Mouse (Mus musculus) CH12.LX (cell line): ENCODE data around the gene Defb6. TPM values are rescaled to one million over a fixed set of nuclear protein-coding genes. Genes with fewer than 3 reads are reported as not detected.
A peak's percentile ranks its signal among the peaks of the same experiment; 100 is the strongest.

Experiments used
- DNase-seq: peaks from one replicate; pipeline ENCODE4 v3.0.0-alpha.2; 2013; ENCODE audit errors: extremely low read depth
- H3K27ac ChIP-seq: 2 replicates; pipeline ENCODE4 v1.5.1; 2012; ENCODE audit warnings: low read depth, mild to moderate bottlenecking, control low read depth, moderate library complexity; ENCODE audit not compliant: insufficient read depth
- H3K27me3 ChIP-seq: replicated peaks from 2 replicates; pipeline ENCODE3; 2012; ENCODE audit warnings: inconsistent platforms
- H3K36me3 ChIP-seq, 2 experiments: replicated peaks in 1 of 2; 2 replicates each; pipeline versions ENCODE3 to v1.6.1; 2012; ENCODE audit warnings: inconsistent platforms in 1 of 2, low read length in 1 of 2, mild to moderate bottlenecking in 1 of 2, mixed read lengths in 1 of 2, moderate library complexity in 1 of 2; ENCODE audit not compliant: control insufficient read depth in 1 of 2, insufficient read depth in 1 of 2
- H3K4me1 ChIP-seq, 2 experiments: 2 replicates each; pipeline ENCODE4 v1.6.1; 2012; ENCODE audit warnings: inconsistent platforms in 1 of 2, moderate library complexity in 1 of 2; ENCODE audit not compliant: insufficient read depth in 2 of 2, control insufficient read depth in 1 of 2
- H3K4me2 ChIP-seq: 2 replicates; pipeline ENCODE4 v1.6.1; 2012; ENCODE audit warnings: low read depth, mild to moderate bottlenecking, control low read depth; ENCODE audit not compliant: poor library complexity, insufficient read depth, severe bottlenecking
- H3K4me3 ChIP-seq, 3 experiments: fragments of 150-350 bp in 1 of 3; sonication (generic) in 1 of 3; replicated peaks in 1 of 3; 2 replicates each; pipeline versions ENCODE3 to v1.5.1; 2011 to 2012; ENCODE audit warnings: low read depth in 2 of 3, low read length in 2 of 3, mild to moderate bottlenecking in 2 of 3, moderate library complexity in 2 of 3, control low read depth in 1 of 3, improper control_type of control experiment in 1 of 3, inconsistent platforms in 1 of 3, mixed read lengths in 1 of 3; ENCODE audit not compliant: poor library complexity in 1 of 3
- H3K79me2 ChIP-seq: replicated peaks from 2 replicates; pipeline ENCODE4 v1.6.1; 2012; ENCODE audit warnings: mild to moderate bottlenecking, moderate library complexity; ENCODE audit not compliant: control insufficient read depth, poor library complexity, insufficient read depth, severe bottlenecking; ENCODE audit errors: extremely low read depth
- H3K9ac ChIP-seq: 2 replicates; pipeline ENCODE4 v1.6.1; 2012; ENCODE audit warnings: low read depth, mild to moderate bottlenecking, control low read depth, moderate library complexity; ENCODE audit not compliant: insufficient read depth
- H3K9me3 ChIP-seq: replicated peaks from 2 replicates; pipeline ENCODE3; 2012; ENCODE audit warnings: low read length, inconsistent platforms, mixed read lengths
- CHD1 ChIP-seq: IDR thresholded peaks from 2 replicates; pipeline ENCODE4 v1.6.1; 2012; ENCODE audit warnings: low read depth, low read length, improper control_type of control experiment, inconsistent platforms
- CHD2 ChIP-seq: IDR thresholded peaks from 2 replicates; pipeline ENCODE4 v1.6.1; 2011; ENCODE audit warnings: low read length, improper control_type of control experiment
- CTCF ChIP-seq, 2 experiments: IDR thresholded peaks in 1 of 2; conservative IDR thresholded peaks in 1 of 2; 2 replicates each; pipeline ENCODE4 v1.5.1; 2011 to 2012; ENCODE audit warnings: low read depth in 2 of 2, low read length in 2 of 2, improper control_type of control experiment in 1 of 2, inconsistent platforms in 1 of 2, mild to moderate bottlenecking in 1 of 2, moderate library complexity in 1 of 2
- GABPA ChIP-seq: IDR thresholded peaks from 2 replicates; pipeline ENCODE4 v1.6.1; 2012; ENCODE audit warnings: low read depth, low read length, improper control_type of control experiment, inconsistent platforms; ENCODE audit not compliant: insufficient replicate concordance
- HCFC1 ChIP-seq: IDR thresholded peaks from 2 replicates; pipeline ENCODE4 v1.6.1; 2012; ENCODE audit warnings: low read depth, mild to moderate bottlenecking, inconsistent platforms, low read length, improper control_type of control experiment
- JUND ChIP-seq: conservative IDR thresholded peaks from 2 replicates; pipeline ENCODE4 v1.6.1; 2011; ENCODE audit warnings: low read depth, low read length, improper control_type of control experiment
- KAT2A ChIP-seq: IDR thresholded peaks from 2 replicates; pipeline ENCODE4 v1.6.1; 2012; ENCODE audit warnings: low read length, improper control_type of control experiment, inconsistent platforms; ENCODE audit not compliant: insufficient replicate concordance
- MAX ChIP-seq: IDR thresholded peaks from 2 replicates; pipeline ENCODE4 v1.6.1; 2011; ENCODE audit warnings: low read length, improper control_type of control experiment
- MXI1 ChIP-seq: IDR thresholded peaks from 2 replicates; pipeline ENCODE4 v1.6.1; 2011; ENCODE audit warnings: mild to moderate bottlenecking, low read depth, low read length, improper control_type of control experiment
- MYC ChIP-seq: IDR thresholded peaks from 2 replicates; pipeline ENCODE4 v1.6.1; 2011; ENCODE audit warnings: low read depth, mild to moderate bottlenecking, improper control_type of control experiment, low read length
- NELFE ChIP-seq: IDR thresholded peaks from 2 replicates; pipeline ENCODE4 v1.6.1; 2011; ENCODE audit warnings: low read depth, low read length, improper control_type of control experiment
- NRF1 ChIP-seq: IDR thresholded peaks from 2 replicates; pipeline ENCODE4 v1.6.1; 2014; ENCODE audit warnings: low read depth, mild to moderate bottlenecking, inconsistent platforms, low read length, improper control_type of control experiment, moderate library complexity
- POLR2A ChIP-seq: IDR thresholded peaks from 2 replicates; pipeline ENCODE4 v1.6.1; 2011; ENCODE audit warnings: low read depth, mild to moderate bottlenecking, improper control_type of control experiment, low read length
- RAD21 ChIP-seq: IDR thresholded peaks from 2 replicates; pipeline ENCODE4 v1.6.1; 2011; ENCODE audit warnings: low read depth, mild to moderate bottlenecking, low read length, improper control_type of control experiment, moderate library complexity
- RCOR1 ChIP-seq: conservative IDR thresholded peaks from 2 replicates; pipeline ENCODE4 v1.6.1; 2012; ENCODE audit warnings: low read depth, mild to moderate bottlenecking, inconsistent platforms, low read length, improper control_type of control experiment
- SMC3 ChIP-seq: IDR thresholded peaks from 2 replicates; pipeline ENCODE4 v1.6.1; 2011; ENCODE audit warnings: low read depth, low read length, improper control_type of control experiment
- ZC3H11A ChIP-seq: IDR thresholded peaks from 2 replicates; pipeline ENCODE4 v1.6.1; 2012; ENCODE audit warnings: low read depth, mild to moderate bottlenecking, inconsistent platforms, low read length, improper control_type of control experiment
- ZMIZ1 ChIP-seq: IDR thresholded peaks from 2 replicates; pipeline ENCODE4 v1.6.1; 2012; ENCODE audit warnings: low read depth, mild to moderate bottlenecking, inconsistent platforms, low read length, improper control_type of control experiment
- dilution Hi-C: fragments of 300-500 bp; cut with MboI; formaldehyde crosslinking; loops from 2 replicates; pipeline ENCODE4 v1.14.3; 2020; ENCODE audit warnings: low sequenced_read_pairs; ENCODE audit not compliant: extremely low pct_unique_long_range_greater_than_20kb, extremely low pct_ligation_motif_present
- in situ Hi-C: fragments of 300-500 bp; cut with MboI; formaldehyde crosslinking; loops from 3 replicates; pipeline ENCODE4 v1.14.3; 2019; ENCODE audit warnings: low sequenced_read_pairs, low pct_ligation_motif_present, low pct_unique_long_range_greater_than_20kb, mixed read lengths
- polyA plus RNA-seq: library from polyadenylated mRNA; unstranded; fragments of >175 nt; gene quantifications from 2 replicates; pipeline ENCODE4 v1.2.1, GENCODE M21; 2012; ENCODE audit warnings: low read depth; ENCODE audit not compliant: insufficient read length
- total RNA-seq, 2 experiments: library from RNA; depleted of rRNA; stranded (reverse); fragments of 300-350 nt in 1 of 2; fragments of >200 nt in 1 of 2; gene quantifications; 2 replicates each; pipeline ENCODE4 v1.2.3; 2012 to 2014

Defb6 gene
- total and polyA plus RNA-seq, 3 experiments, result not detected

DNA sequence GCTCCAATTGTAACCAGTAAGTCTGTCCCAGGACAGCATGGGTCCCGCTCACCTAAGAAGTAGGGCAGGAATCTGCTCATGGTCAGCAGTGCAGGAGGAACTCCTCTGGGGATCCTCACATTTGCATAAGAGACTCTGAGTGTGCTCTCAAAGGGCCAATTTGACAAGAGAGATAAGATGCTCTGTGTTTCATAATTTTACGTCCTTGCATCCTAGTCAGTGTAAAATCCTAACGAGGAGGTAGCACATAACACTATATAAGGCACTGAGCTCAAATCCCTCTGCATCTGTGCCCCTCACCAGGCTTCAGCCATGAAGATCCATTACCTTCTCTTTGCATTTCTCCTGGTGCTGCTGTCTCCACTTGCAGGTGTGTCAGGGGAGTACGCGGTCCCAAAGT, 22.0 kb downstream of the Defb6 start, which contains the start of gene Defb5:
Gene Defb5, plus strand, starts transcription at position 301 of the 400 bp plus-strand sequence.
- no peaks in the 10 kb centered on the region for H3K9me3 ChIP-seq
- DNase-seq, result no peak
- no peaks in the 10 kb centered on the region for H3K36me3 ChIP-seq
- in situ Hi-C loops, result no loop called here
- TF ChIP-seq MAX (no peak), MYC (no peak), RAD21 (no peak), NELFE (no peak), JUND (no peak), POLR2A (no peak)
- H3K4me2 ChIP-seq, result no peak within 1 kb of the TSS
- no peak within 1 kb of the TSS for H3K9ac ChIP-seq
- no peaks in the 10 kb centered on the region for H3K4me1 ChIP-seq
- H3K79me2 ChIP-seq, result no peaks in the 10 kb centered on the region
- no peak within 1 kb of the TSS for H3K27ac ChIP-seq
- H3K27me3 ChIP-seq, result peaks cover 28% of the 10 kb centered on the region
- no peak within 1 kb of the TSS for H3K4me3 ChIP-seq
- dilution Hi-C loops, result no loop called here

DNA sequence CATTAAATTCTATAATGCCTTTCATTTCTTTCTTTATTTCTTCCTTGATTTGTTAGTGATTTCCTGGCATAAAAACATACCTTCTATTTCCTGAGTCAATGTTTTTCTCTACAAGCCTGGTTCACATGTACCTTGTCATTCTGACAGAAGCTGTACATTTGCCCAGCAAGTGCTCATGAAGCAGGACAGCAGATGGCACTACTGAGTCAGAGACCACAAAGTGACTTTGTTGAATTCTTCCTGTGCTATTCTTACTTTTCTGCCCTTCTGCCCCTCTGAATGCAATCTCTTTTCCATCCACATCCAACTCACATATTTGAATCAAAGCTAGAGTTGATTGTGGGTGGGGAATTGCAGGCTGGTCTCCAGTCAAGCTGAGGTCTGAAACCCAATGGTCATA, 32.9 kb downstream of the Defb6 start:
- peaks cover 26% of the 10 kb centered on the region for H3K27me3 ChIP-seq
- dilution Hi-C loops, result no loop called here
- H3K4me1 ChIP-seq, result no peaks in the 10 kb centered on the region
- H3K27ac ChIP-seq, result no peak overlapping the region
- in situ Hi-C loops, result no loop called here
- H3K79me2 ChIP-seq, result no peaks in the 10 kb centered on the region
- H3K4me2 ChIP-seq, result no peak overlapping the region
- H3K4me3 ChIP-seq, result no peak overlapping the region
- H3K36me3 ChIP-seq, result no peaks in the 10 kb centered on the region
- H3K9me3 ChIP-seq, result no peaks in the 10 kb centered on the region
- no peak for TF ChIP-seq RCOR1
- no peak for TF ChIP-seq CHD2
- peak; percentile 37; the same call in 1 of the 2 replicates for TF ChIP-seq SMC3
- no peak for TF ChIP-seq JUND
- peak; percentile 12 to 63; a peak in 2 of 4 replicates for TF ChIP-seq CTCF (conservative IDR thresholded peaks at IDR 0.05 in 1 of 2, IDR thresholded peaks at IDR 0.05 in 1 of 2; ENCODE audit: low read depth in 2 of 2, low read length in 2 of 2)
- TF ChIP-seq RAD21, result peak; percentile 23
- TF ChIP-seq HCFC1, result no peak
- TF ChIP-seq, all 38 proteins: peak for 3
- DNase-seq, result peak; percentile 5
- H3K9ac ChIP-seq, result no peak overlapping the region

DNA sequence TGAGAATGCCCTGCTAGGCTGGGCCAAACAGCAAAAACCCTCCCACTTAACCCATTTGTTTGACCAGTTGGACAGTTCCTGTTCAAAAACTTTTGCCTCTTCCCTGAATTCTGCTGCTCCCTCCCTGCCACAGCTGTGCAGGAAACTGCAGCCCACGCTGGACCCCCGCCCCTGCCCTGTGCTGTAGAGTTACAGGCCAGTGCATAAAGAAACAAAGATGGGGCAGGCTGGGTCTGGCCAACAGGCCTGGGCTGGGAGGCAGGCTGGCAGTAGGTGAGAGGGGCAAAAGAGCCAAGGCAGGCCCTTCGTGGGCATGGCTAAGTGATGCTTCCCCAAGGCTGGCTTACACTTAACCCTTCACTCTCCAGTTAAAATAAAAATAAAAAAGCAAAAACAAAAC, 34.4 kb downstream of the Defb6 start:
- Histone ChIP-seq H3K27me3 (peaks cover 20% of the 10 kb centered on the region), H3K4me2 (no peak overlapping the region), H3K79me2 (no peaks in the 10 kb centered on the region), H3K9me3 (no peaks in the 10 kb centered on the region), H3K4me3 (no peak overlapping the region), H3K9ac (no peak overlapping the region), H3K4me1 (no peaks in the 10 kb centered on the region), H3K36me3 (no peaks in the 10 kb centered on the region), H3K27ac (no peak overlapping the region)
- DNase-seq, result no peak
- dilution Hi-C loops (no loop called here), in situ Hi-C loops (no loop called here)
- TF ChIP-seq MXI1, result no peak
- TF ChIP-seq CHD1, result no peak
- TF ChIP-seq NELFE, result no peak
- no peak for TF ChIP-seq GABPA
- no peak for TF ChIP-seq ZC3H11A
- no peak for TF ChIP-seq NRF1
- TF ChIP-seq KAT2A, result no peak
- TF ChIP-seq SMC3, result no peak
- TF ChIP-seq ZMIZ1, result no peak
